22 mouse cellular contexts compared by ENCODE assay signal in genomic region chr17:35929534-35929933, GRCm38 (mm10).
"Had no signal": no experiment of that assay in that cellular context is flagged by ENCODE, and none has a peak within 500 bp of the region (broad histone marks: within the 10 kb centered on the region; RNA-seq: fewer than 3 reads in every experiment).

No protein-coding gene starts in this region.

- H3K9ac ChIP-seq: forebrain, postnatal 0 days; heart, embryonic 13.5 days; heart, embryonic 15.5 days; hindbrain, embryonic 13.5 days; hindbrain, embryonic 15.5 days; kidney, embryonic 15.5 days; limb, embryonic 13.5 days; limb, embryonic 15.5 days; liver, embryonic 15.5 days had no signal

- ATAC-seq: forebrain, postnatal 0 days; hindbrain, postnatal 0 days; intestine, embryonic 16.5 days had no signal

- H3K4me3 ChIP-seq: heart, embryonic 13.5 days; heart, embryonic 15.5 days; hindbrain, embryonic 13.5 days; hindbrain, embryonic 15.5 days; kidney, embryonic 15.5 days; limb, embryonic 13.5 days; limb, embryonic 15.5 days; liver, embryonic 15.5 days had no signal

- H3K27me3 ChIP-seq: heart, embryonic 13.5 days; heart, embryonic 15.5 days; hindbrain, embryonic 13.5 days; hindbrain, embryonic 15.5 days; kidney, embryonic 15.5 days; limb, embryonic 13.5 days; limb, embryonic 15.5 days; liver, embryonic 15.5 days had no signal

- DNase-seq: forebrain, postnatal 0 days; gastrocnemius, postnatal 14 days; gastrocnemius, postnatal 36 days; kidney, adult 11 months; kidney, adult 2 months; kidney, adult 9 months; kidney, postnatal 14 days; kidney, postnatal 36 days; layer of hippocampus, adult 9-11 months; layer of hippocampus, postnatal 36 days; left cerebral cortex, postnatal 4 days had no signal

- H3K4me1 ChIP-seq: heart, embryonic 15.5 days; hindbrain, embryonic 13.5 days; hindbrain, embryonic 15.5 days; kidney, embryonic 15.5 days; limb, embryonic 13.5 days; limb, embryonic 15.5 days had no signal

- H3K9me3 ChIP-seq: heart, embryonic 13.5 days; heart, embryonic 15.5 days; hindbrain, embryonic 13.5 days; hindbrain, embryonic 15.5 days; kidney, embryonic 15.5 days; limb, embryonic 13.5 days; limb, embryonic 15.5 days; liver, embryonic 15.5 days had no signal

- H3K4me2 ChIP-seq: heart, embryonic 13.5 days; heart, embryonic 15.5 days; hindbrain, embryonic 13.5 days; hindbrain, embryonic 15.5 days; kidney, embryonic 15.5 days; limb, embryonic 13.5 days; limb, embryonic 15.5 days; liver, embryonic 15.5 days had no signal

- H3K27ac ChIP-seq: heart, embryonic 13.5 days; heart, embryonic 15.5 days; hindbrain, embryonic 13.5 days; hindbrain, embryonic 15.5 days; hindbrain, postnatal 0 days; kidney, embryonic 15.5 days; kidney, postnatal 0 days; limb, embryonic 13.5 days; limb, embryonic 15.5 days had no signal
